Mouse (Mus musculus) liver, embryonic 14.5 days (tissue): ENCODE data around the gene Akap9.

Experiments
- CTCF ChIP-seq: IDR thresholded peaks from 2 replicates; pipeline ENCODE4 v1.5.1; 2016; ENCODE audit warnings: antibody characterized with exemption, low read depth, control low read depth
- EP300 ChIP-seq: IDR thresholded peaks from 2 replicates; pipeline ENCODE4 v1.6.1; 2016; ENCODE audit warnings: antibody characterized with exemption, low read depth

- TF ChIP-seq CTCF (no peak), EP300 (no peak)
Observed at GRCm38 (mm10) chr5:3970936-3971335, 43.1 kb downstream of the Akap9 start.
